Mouse (Mus musculus) gonadal fat pad, adult 2 months (tissue): ENCODE data around the gene Fbxo42. TPM values are rescaled to one million over a fixed set of nuclear protein-coding genes. Genes with fewer than 3 reads are reported as not detected.

Source experiments
- DNase-seq: peaks from one replicate; pipeline ENCODE4 v3.0.0-alpha.2; 2012; ENCODE audit warnings: low read depth
- polyA plus RNA-seq: library from polyadenylated mRNA; depleted of rRNA; stranded (reverse); fragments of >200 nt; gene quantifications from 2 replicates; pipeline ENCODE4 v1.2.3, GENCODE M21; 2012; rRNA removed

The Fbxo42 gene
- polyA plus RNA-seq, 1 experiment: 14.5 TPM

GRCm38 (mm10) chr4:141251071-141251470 is 103.4 kb downstream of the Fbxo42 start:
- DNase-seq: no peak

DNA sequence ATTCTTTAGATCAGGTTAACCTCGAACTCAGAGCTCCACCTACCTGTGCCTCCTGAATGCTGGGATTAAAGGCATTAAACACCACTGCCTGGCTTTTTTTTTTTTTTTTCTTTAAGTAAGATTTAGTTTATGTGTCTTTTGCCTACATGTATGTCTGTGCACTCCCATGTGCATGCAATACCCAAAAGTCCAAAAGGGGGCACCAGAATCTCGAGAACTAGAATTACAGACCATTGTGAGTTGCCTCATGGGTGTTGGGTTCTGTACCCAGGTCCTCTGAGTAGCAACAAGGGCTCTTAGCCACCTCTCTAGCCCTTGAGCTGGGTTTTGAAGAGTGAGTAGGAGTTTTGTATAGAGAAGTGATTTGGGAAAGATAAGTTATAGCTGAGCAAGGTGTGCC is 104.9 kb downstream of the Fbxo42 start:
- no peak for DNase-seq

Other genes starting within 250 kb of the Fbxo42 start
- 25.1 and 45.2 TPM in 2 replicates for gene Padi2, start 241.6 kb upstream of the Fbxo42 start, polyA plus RNA-seq
- gene Sdhb, start 186.7 kb upstream of the Fbxo42 start, polyA plus RNA-seq: 143 and 165 TPM in 2 replicates
- gene Atp13a2, start 161.0 kb upstream of the Fbxo42 start, polyA plus RNA-seq: 70.8 and 80.3 TPM in 2 replicates
- 36.9 and 47.1 TPM in 2 replicates for gene Mfap2, start 137.5 kb upstream of the Fbxo42 start, polyA plus RNA-seq
- gene Crocc, start 87.4 kb upstream of the Fbxo42 start, polyA plus RNA-seq: 17.6 and 18.9 TPM in 2 replicates
- gene Necap2, start 69.6 kb upstream of the Fbxo42 start, polyA plus RNA-seq: 54.7 and 68.5 TPM in 2 replicates
- 1.5 and 2.7 TPM in 2 replicates for gene Spata21, start 59.6 kb upstream of the Fbxo42 start, polyA plus RNA-seq
- gene Szrd1, start 8.1 kb upstream of the Fbxo42 start, polyA plus RNA-seq: 26.2 and 28.3 TPM in 2 replicates
- 1.2 and 1.7 TPM in 2 replicates for gene Rsg1, start 66.0 kb downstream of the Fbxo42 start, polyA plus RNA-seq
- gene Arhgef19, start 91.6 kb downstream of the Fbxo42 start, polyA plus RNA-seq: 4.5 and 4.6 TPM in 2 replicates
- 5.9 and 8.3 TPM in 2 replicates for gene Epha2, start 153.3 kb downstream of the Fbxo42 start, polyA plus RNA-seq
- gene Fam131c, start 220.3 kb downstream of the Fbxo42 start, polyA plus RNA-seq: 1.2 and 1.3 TPM in 2 replicates